Mouse (Mus musculus): ENCODE data around the gene Noa1. TPM values are rescaled to one million over a fixed set of nuclear protein-coding genes. Genes with fewer than 3 reads are reported as not detected.

Noa1 gene
- polyA plus RNA-seq, 1 experiment = 22.5 TPM

GRCm38 (mm10) chr5:77351691-77352090, 41.8 kb upstream of the Noa1 start:
- no peaks in the 10 kb centered on the region for H3K4me1 ChIP-seq (ENCODE audit: control insufficient read depth, insufficient read depth, low read length)
- no peak overlapping the region for H3K27ac ChIP-seq (ENCODE audit: insufficient read depth, low read length)

GRCm38 (mm10) chr5:77349971-77350658, 40.2 kb upstream of the Noa1 start:
- Histone ChIP-seq H3K9me3 (replicated peaks; ENCODE audit: control insufficient read depth, insufficient read depth, low read length, poor library complexity, severe bottlenecking) (no peaks in the 10 kb centered on the region), H3K27me3 (ENCODE audit: control insufficient read depth, insufficient read depth, low read length, poor library complexity, severe bottlenecking) (no peaks in the 10 kb centered on the region), H3K4me3 (ENCODE audit: low read depth, low read length) (no peak overlapping the region), H3K27ac (ENCODE audit: insufficient read depth, low read length) (no peak overlapping the region), H3K9ac (ENCODE audit: low read depth, poor library complexity, severe bottlenecking) (no peak overlapping the region), H3K36me3 (ENCODE audit: control insufficient read depth, insufficient read depth, low read length, poor library complexity, severe bottlenecking) (peaks cover 32% of the 10 kb centered on the region), H3K4me1 (ENCODE audit: control insufficient read depth, insufficient read depth, low read length) (no peaks in the 10 kb centered on the region)
- TF ChIP-seq POLR2A (IDR thresholded peaks at IDR 0.05; ENCODE audit: insufficient read depth, low read length) (no peak), EP300 (IDR thresholded peaks at IDR 0.05; ENCODE audit: insufficient read depth, low read depth, low read length) (no peak), CTCF (IDR thresholded peaks at IDR 0.05; ENCODE audit: low read depth, low read length) (peak; percentile 64)

More at GRCm38 (mm10) chr5:77351691-77352090, 41.8 kb upstream of the Noa1 start:
- Histone ChIP-seq H3K36me3 (ENCODE audit: control insufficient read depth, insufficient read depth, low read length, poor library complexity, severe bottlenecking) (peaks cover 20% of the 10 kb centered on the region), H3K27me3 (ENCODE audit: control insufficient read depth, insufficient read depth, low read length, poor library complexity, severe bottlenecking) (no peaks in the 10 kb centered on the region), H3K9ac (ENCODE audit: low read depth, poor library complexity, severe bottlenecking) (no peak overlapping the region), H3K4me3 (ENCODE audit: low read depth, low read length) (no peak overlapping the region), H3K9me3 (replicated peaks; ENCODE audit: control insufficient read depth, insufficient read depth, low read length, poor library complexity, severe bottlenecking) (no peaks in the 10 kb centered on the region)
- TF ChIP-seq POLR2A (IDR thresholded peaks at IDR 0.05; ENCODE audit: insufficient read depth, low read length) (no peak), CTCF (IDR thresholded peaks at IDR 0.05; ENCODE audit: low read depth, low read length) (no peak), EP300 (IDR thresholded peaks at IDR 0.05; ENCODE audit: insufficient read depth, low read depth, low read length) (no peak)

DNA sequence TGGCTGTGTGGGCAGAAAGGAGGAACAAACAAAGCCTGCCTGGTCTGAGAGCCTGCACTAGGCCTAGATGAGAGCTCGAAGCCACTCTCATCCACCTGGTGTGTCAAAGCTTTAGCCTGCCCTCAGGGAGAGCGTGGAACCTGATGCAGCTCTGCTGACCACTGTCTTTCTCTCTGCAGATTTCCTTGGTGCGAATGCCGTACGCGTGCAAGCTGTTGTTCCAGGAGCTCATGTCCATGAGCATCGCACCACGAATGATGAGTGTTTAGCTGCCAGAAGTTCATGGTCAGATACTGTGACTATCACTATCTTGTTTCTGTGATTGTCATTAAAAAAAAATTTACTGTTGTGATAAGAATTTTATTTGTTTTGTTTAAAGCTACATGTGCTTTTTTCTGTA, 39.0 kb upstream of the Noa1 start:
- Histone ChIP-seq H3K9me3 (replicated peaks; ENCODE audit: control insufficient read depth, insufficient read depth, low read length, poor library complexity, severe bottlenecking) (no peaks in the 10 kb centered on the region), H3K27me3 (ENCODE audit: control insufficient read depth, insufficient read depth, low read length, poor library complexity, severe bottlenecking) (no peaks in the 10 kb centered on the region), H3K4me3 (ENCODE audit: low read depth, low read length) (no peak overlapping the region), H3K9ac (ENCODE audit: low read depth, poor library complexity, severe bottlenecking) (no peak overlapping the region), H3K27ac (ENCODE audit: insufficient read depth, low read length) (no peak overlapping the region), H3K4me1 (ENCODE audit: control insufficient read depth, insufficient read depth, low read length) (no peaks in the 10 kb centered on the region), H3K36me3 (ENCODE audit: control insufficient read depth, insufficient read depth, low read length, poor library complexity, severe bottlenecking) (peaks cover 39% of the 10 kb centered on the region)
- no peak for TF ChIP-seq CTCF (IDR thresholded peaks at IDR 0.05; ENCODE audit: low read depth, low read length)
- no peak for TF ChIP-seq EP300 (IDR thresholded peaks at IDR 0.05; ENCODE audit: insufficient read depth, low read depth, low read length)
- no peak for TF ChIP-seq POLR2A (IDR thresholded peaks at IDR 0.05; ENCODE audit: insufficient read depth, low read length)

DNA sequence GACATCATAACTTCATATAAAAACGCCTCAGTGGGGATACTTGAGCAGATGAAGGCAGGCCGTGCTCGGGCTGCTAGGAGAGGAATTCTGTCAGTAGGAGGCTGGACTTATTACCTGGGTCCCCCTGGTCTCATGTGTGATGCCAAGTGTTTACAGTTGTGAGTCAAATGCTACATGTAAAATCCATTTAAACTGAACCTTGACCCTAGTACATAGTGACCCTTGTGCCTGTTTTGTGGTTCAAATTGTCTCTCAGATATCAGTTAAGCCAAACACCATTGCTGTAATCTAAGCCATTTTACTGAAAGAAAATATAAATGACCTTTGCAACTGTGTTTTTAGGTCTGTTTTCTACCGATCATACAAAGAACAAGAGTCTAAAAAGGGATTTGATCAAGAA, 30.1 kb upstream of the Noa1 start:
- peaks cover 73% of the 10 kb centered on the region for H3K36me3 ChIP-seq (ENCODE audit: control insufficient read depth, insufficient read depth, low read length, poor library complexity, severe bottlenecking)
- no peaks in the 10 kb centered on the region for H3K9me3 ChIP-seq (replicated peaks; ENCODE audit: control insufficient read depth, insufficient read depth, low read length, poor library complexity, severe bottlenecking)
- TF ChIP-seq EP300 (IDR thresholded peaks at IDR 0.05; ENCODE audit: insufficient read depth, low read depth, low read length) (no peak), POLR2A (IDR thresholded peaks at IDR 0.05; ENCODE audit: insufficient read depth, low read length) (no peak), CTCF (IDR thresholded peaks at IDR 0.05; ENCODE audit: low read depth, low read length) (no peak)
- no peak overlapping the region for H3K9ac ChIP-seq (ENCODE audit: low read depth, poor library complexity, severe bottlenecking)
- no peak overlapping the region for H3K4me3 ChIP-seq (ENCODE audit: low read depth, low read length)
- H3K4me1 ChIP-seq (ENCODE audit: control insufficient read depth, insufficient read depth, low read length) = no peaks in the 10 kb centered on the region
- H3K27me3 ChIP-seq (ENCODE audit: control insufficient read depth, insufficient read depth, low read length, poor library complexity, severe bottlenecking) = no peaks in the 10 kb centered on the region
- no peak overlapping the region for H3K27ac ChIP-seq (ENCODE audit: insufficient read depth, low read length)

DNA sequence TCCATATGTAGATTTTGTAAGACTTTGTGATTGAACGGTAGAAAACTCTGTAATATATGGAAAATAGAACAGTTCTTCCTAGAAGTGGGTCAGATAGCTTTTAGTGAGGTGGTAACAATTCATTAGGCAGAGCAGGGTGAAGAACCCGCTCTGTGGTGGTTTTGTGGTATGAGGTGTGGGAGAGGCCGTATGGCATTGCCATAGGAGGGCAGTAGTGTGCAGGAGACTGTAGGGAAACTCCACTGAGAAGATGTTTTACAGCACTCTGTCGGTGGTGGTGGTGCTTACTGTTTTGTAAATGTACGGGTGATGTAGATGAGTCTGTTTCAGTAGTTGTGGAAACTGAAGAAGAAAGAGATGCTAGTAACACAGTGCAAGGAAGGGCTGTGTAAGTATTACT, 20.3 kb upstream of the Noa1 start:
- Histone ChIP-seq H3K9me3 (replicated peaks; ENCODE audit: control insufficient read depth, insufficient read depth, low read length, poor library complexity, severe bottlenecking) (no peaks in the 10 kb centered on the region), H3K9ac (ENCODE audit: low read depth, poor library complexity, severe bottlenecking) (no peak overlapping the region), H3K4me3 (ENCODE audit: low read depth, low read length) (no peak overlapping the region), H3K27ac (ENCODE audit: insufficient read depth, low read length) (no peak overlapping the region), H3K4me1 (ENCODE audit: control insufficient read depth, insufficient read depth, low read length) (no peaks in the 10 kb centered on the region), H3K36me3 (ENCODE audit: control insufficient read depth, insufficient read depth, low read length, poor library complexity, severe bottlenecking) (peaks cover 69% of the 10 kb centered on the region), H3K27me3 (ENCODE audit: control insufficient read depth, insufficient read depth, low read length, poor library complexity, severe bottlenecking) (no peaks in the 10 kb centered on the region)
- TF ChIP-seq CTCF (IDR thresholded peaks at IDR 0.05; ENCODE audit: low read depth, low read length) = peak; percentile 40
- TF ChIP-seq POLR2A (IDR thresholded peaks at IDR 0.05; ENCODE audit: insufficient read depth, low read length) = no peak
- TF ChIP-seq EP300 (IDR thresholded peaks at IDR 0.05; ENCODE audit: insufficient read depth, low read depth, low read length) = no peak

GRCm38 (mm10) chr5:77324936-77325335, 15.1 kb upstream of the Noa1 start:
- TF ChIP-seq EP300 (IDR thresholded peaks at IDR 0.05; ENCODE audit: insufficient read depth, low read depth, low read length) (no peak), CTCF (IDR thresholded peaks at IDR 0.05; ENCODE audit: low read depth, low read length) (no peak), POLR2A (IDR thresholded peaks at IDR 0.05; ENCODE audit: insufficient read depth, low read length) (no peak)
- Histone ChIP-seq H3K9me3 (replicated peaks; ENCODE audit: control insufficient read depth, insufficient read depth, low read length, poor library complexity, severe bottlenecking) (no peaks in the 10 kb centered on the region), H3K36me3 (ENCODE audit: control insufficient read depth, insufficient read depth, low read length, poor library complexity, severe bottlenecking) (peaks cover 72% of the 10 kb centered on the region), H3K9ac (ENCODE audit: low read depth, poor library complexity, severe bottlenecking) (no peak overlapping the region), H3K4me1 (ENCODE audit: control insufficient read depth, insufficient read depth, low read length) (no peaks in the 10 kb centered on the region), H3K4me3 (ENCODE audit: low read depth, low read length) (no peak overlapping the region), H3K27me3 (ENCODE audit: control insufficient read depth, insufficient read depth, low read length, poor library complexity, severe bottlenecking) (no peaks in the 10 kb centered on the region), H3K27ac (ENCODE audit: insufficient read depth, low read length) (no peak overlapping the region)
